Mouse (Mus musculus) embryonic facial prominence, embryonic 11.5 days (tissue): ENCODE measurements around the gene Gm12355. TPM values are rescaled to one million over a fixed set of nuclear protein-coding genes. Genes with fewer than 3 reads are reported as not detected.
A peak's percentile ranks its signal among the peaks of the same experiment; 100 is the strongest.

Experiments
- ATAC-seq: fragments of 200-750 bp; cut with Nextera tagmentation; replicated peaks from 2 replicates; pipeline ENCODE4 v1.8.0; 2017; ENCODE audit warnings: low read depth; ENCODE audit not compliant: insufficient number of reproducible peaks, low FRiP score, low TSS enrichment
- DNase-seq: peaks from one replicate; pipeline ENCODE4 v3.0.0-alpha.2; 2015; ENCODE audit warnings: low spot score
- H3K27ac ChIP-seq: fragments of 300-500 bp; sonication (generic); replicated peaks from 2 replicates; pipeline ENCODE4 v1.5.1; 2014; ENCODE audit warnings: mild to moderate bottlenecking, low read depth, low read length, control low read depth
- H3K27me3 ChIP-seq: fragments of 300-500 bp; sonication (generic); 2 replicates; pipeline ENCODE4 v1.6.1; 2014; ENCODE audit warnings: mild to moderate bottlenecking, low read length, moderate library complexity, mixed read lengths; ENCODE audit not compliant: control insufficient read depth, insufficient read depth
- H3K36me3 ChIP-seq: fragments of 300-500 bp; sonication (generic); replicated peaks from 2 replicates; pipeline ENCODE4 v1.6.1; 2014; ENCODE audit warnings: low read depth, mild to moderate bottlenecking, low read length, moderate library complexity, mixed read lengths; ENCODE audit not compliant: control insufficient read depth, insufficient read depth
- H3K4me1 ChIP-seq: fragments of 300-500 bp; sonication (generic); 2 replicates; pipeline ENCODE4 v1.6.1; 2014; ENCODE audit warnings: low read length, mixed read lengths; ENCODE audit not compliant: control insufficient read depth, insufficient read depth
- H3K4me2 ChIP-seq: fragments of 300-500 bp; sonication (generic); 2 replicates; pipeline ENCODE4 v1.6.1; 2014; ENCODE audit warnings: low read depth, mild to moderate bottlenecking, control low read depth, low read length, moderate library complexity
- H3K4me3 ChIP-seq: fragments of 300-500 bp; sonication (generic); 2 replicates; pipeline ENCODE4 v1.5.1; 2014; ENCODE audit warnings: low read depth, low read length, control low read depth
- H3K9ac ChIP-seq: fragments of 300-500 bp; sonication (generic); replicated peaks from 2 replicates; pipeline ENCODE4 v1.6.1; 2014; ENCODE audit warnings: mild to moderate bottlenecking, control low read depth, low read length
- H3K9me3 ChIP-seq: fragments of 300-500 bp; sonication (generic); replicated peaks from 2 replicates; pipeline ENCODE4 v1.6.1; 2016; ENCODE audit warnings: mild to moderate bottlenecking, low read length, inconsistent platforms, mixed read lengths; ENCODE audit not compliant: control insufficient read depth
- WGBS: fragments of 180-500 bp; shearing (Covaris S2); extraction: QIAGEN DNeasy Blood & Tissue Kit; methylation state at CpG from one replicate; pipeline ENCODE4 v1.1.7; 2014; 5-methylcytosine and 5-hydroxymethylcytosine counted together
- polyA plus RNA-seq: library from polyadenylated mRNA; unstranded; fragments of >200 nt; fragmentation: Nextera tagmentation; extraction: Ambion mirVana; gene quantifications from 2 replicates; pipeline ENCODE4 v1.2.1, GENCODE M21; 2014

Gene Gm12355
- polyA plus RNA-seq, 1 experiment from 2014 or later, result 0.83 TPM

- DNase-seq, result no peak
- Histone ChIP-seq H3K4me3 (no peak overlapping the region), H3K4me1 (no peaks in the 10 kb centered on the region), H3K36me3 (no peaks in the 10 kb centered on the region), H3K27me3 (peaks cover 6% of the 10 kb centered on the region; the same call in 1 of the 2 replicates), H3K9ac (no peak overlapping the region), H3K27ac (no peak overlapping the region), H3K9me3 (no peaks in the 10 kb centered on the region), H3K4me2 (no peak overlapping the region)
- 35% methylated on average over 18 of the region's 18 CpGs for WGBS
- ATAC-seq, result no peak
Observed at GRCm38 (mm10) chr11:98599291-98599690, 26.2 kb downstream of the Gm12355 start.

DNA sequence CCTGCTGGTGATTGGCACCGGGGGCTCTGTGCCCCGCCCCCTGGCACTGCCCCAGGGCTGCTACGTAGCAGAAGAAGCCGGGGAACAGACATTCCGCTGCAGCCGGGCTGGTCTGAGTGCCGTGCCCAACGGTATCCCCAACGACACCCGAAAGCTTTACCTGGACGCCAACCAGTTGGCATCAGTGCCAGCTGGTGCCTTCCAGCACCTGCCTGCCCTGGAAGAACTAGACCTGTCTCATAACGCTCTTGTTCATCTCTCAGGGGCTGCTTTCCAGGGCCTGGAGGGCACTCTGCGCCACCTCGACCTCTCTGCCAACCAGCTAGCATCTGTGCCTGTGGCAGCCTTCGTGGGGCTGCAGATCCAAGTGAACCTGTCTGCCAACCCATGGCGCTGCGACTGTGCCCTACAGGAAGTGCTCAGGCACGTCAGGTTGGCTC, 26.6 kb downstream of the Gm12355 start:
- Histone ChIP-seq H3K4me2 (no peak overlapping the region), H3K27ac (no peak overlapping the region), H3K4me1 (no peaks in the 10 kb centered on the region), H3K9ac (no peak overlapping the region), H3K36me3 (no peaks in the 10 kb centered on the region), H3K9me3 (no peaks in the 10 kb centered on the region), H3K27me3 (peaks cover 6% of the 10 kb centered on the region; the same call in 1 of the 2 replicates), H3K4me3 (no peak overlapping the region)
- DNase-seq (no peak), ATAC-seq (no peak)
- 67% methylated on average over 18 of the region's 18 CpGs for WGBS

- DNase-seq (no peak), ATAC-seq (no peak)
- Histone ChIP-seq H3K9ac (no peak within 1 kb of the TSS), H3K4me1 (no peaks in the 10 kb centered on the region), H3K36me3 (no peaks in the 10 kb centered on the region), H3K4me2 (no peak within 1 kb of the TSS), H3K9me3 (no peaks in the 10 kb centered on the region), H3K4me3 (no peak within 1 kb of the TSS), H3K27me3 (peaks cover 6% of the 10 kb centered on the region; the same call in 1 of the 2 replicates), H3K27ac (no peak within 1 kb of the TSS)
- 79% methylated on average over 8 of the region's 8 CpGs for WGBS
Observed at GRCm38 (mm10) chr11:98597991-98598390, 27.5 kb downstream of the Gm12355 start, which contains the start of gene Lrrc3c. Lrrc3c (plus strand) TSS chr11:98598291.

DNA sequence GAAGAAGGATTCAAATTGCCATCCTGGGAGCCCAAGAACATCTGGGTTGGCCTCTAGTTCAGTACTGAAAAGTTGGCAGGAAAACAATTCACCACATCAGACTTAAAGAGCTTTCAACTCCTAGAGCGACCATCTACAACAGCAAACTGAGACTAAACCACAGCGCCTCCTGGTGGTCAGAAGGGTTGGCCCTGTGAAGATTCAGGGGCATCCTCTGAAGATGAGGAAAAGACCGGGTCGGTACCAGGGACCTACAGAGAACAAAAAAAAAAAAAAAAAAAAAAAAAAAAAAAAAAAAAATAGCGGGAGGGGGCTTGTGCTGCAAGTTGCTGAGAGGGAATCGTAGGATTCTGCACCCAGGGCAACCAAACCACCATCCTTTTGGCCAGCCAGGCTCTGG, 28.1 kb downstream of the Gm12355 start:
- 42% methylated on average over 6 of the region's 6 CpGs for WGBS
- H3K4me1 ChIP-seq, result no peaks in the 10 kb centered on the region
- ATAC-seq (no peak), DNase-seq (peak; percentile 76)
- H3K9me3 ChIP-seq, result no peaks in the 10 kb centered on the region
- H3K27me3 ChIP-seq, result peaks cover 6% of the 10 kb centered on the region; the same call in 1 of the 2 replicates
- H3K4me3 ChIP-seq, result no peak overlapping the region
- no peak overlapping the region for H3K4me2 ChIP-seq
- no peak overlapping the region for H3K27ac ChIP-seq
- no peak overlapping the region for H3K9ac ChIP-seq
- H3K36me3 ChIP-seq, result no peaks in the 10 kb centered on the region

DNA sequence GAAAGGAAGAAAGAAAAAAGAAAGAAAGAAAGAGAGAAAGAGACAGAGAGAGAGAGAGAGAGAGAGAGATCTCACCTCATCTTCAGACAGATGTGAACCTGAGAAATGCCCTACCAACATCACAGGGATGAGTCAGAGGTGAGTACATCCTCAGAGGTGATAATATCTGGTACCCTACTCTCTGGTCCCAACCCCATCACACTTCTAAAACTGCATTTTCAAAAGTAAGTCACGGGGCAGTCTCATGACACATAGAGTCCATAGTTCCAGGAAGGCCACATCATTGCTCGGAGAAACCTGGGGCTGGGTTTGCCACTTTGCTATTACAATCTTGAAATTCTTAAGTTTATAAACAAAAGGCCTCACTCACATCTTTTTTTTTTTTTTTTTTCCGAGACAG, 29.5 kb downstream of the Gm12355 start:
- peaks cover 6% of the 10 kb centered on the region; the same call in 1 of the 2 replicates for H3K27me3 ChIP-seq
- no peaks in the 10 kb centered on the region for H3K4me1 ChIP-seq
- DNase-seq (no peak), ATAC-seq (no peak)
- H3K9ac ChIP-seq, result no peak overlapping the region
- no peak overlapping the region for H3K4me3 ChIP-seq
- no peaks in the 10 kb centered on the region for H3K9me3 ChIP-seq
- WGBS, result 86% methylated on average over 3 of the region's 3 CpGs
- H3K36me3 ChIP-seq, result no peaks in the 10 kb centered on the region
- H3K27ac ChIP-seq, result no peak overlapping the region
- H3K4me2 ChIP-seq, result no peak overlapping the region

DNA sequence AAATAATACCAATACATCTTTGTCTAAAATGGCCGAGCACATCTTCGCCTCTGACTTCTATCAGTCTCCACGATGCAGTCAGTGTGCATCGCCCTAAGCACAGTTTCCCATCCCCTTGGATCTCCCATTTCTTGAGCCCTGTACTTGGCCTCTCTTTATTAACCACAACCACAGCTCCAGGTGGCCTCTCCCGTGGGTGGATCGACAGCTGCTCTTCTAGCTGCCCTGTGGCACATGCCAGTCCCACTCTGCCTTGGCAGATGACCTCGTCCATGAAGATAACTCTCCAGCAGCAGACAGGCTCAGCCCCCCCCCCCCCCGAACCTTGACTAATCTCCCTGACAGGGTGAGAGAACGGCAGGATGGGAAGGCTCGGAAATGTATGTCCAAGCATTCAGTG, 30.0 kb downstream of the Gm12355 start:
- Histone ChIP-seq H3K27me3 (peaks cover 6% of the 10 kb centered on the region; the same call in 1 of the 2 replicates), H3K9ac (no peak overlapping the region), H3K4me2 (no peak overlapping the region), H3K9me3 (no peaks in the 10 kb centered on the region), H3K27ac (no peak overlapping the region), H3K4me3 (no peak overlapping the region), H3K4me1 (no peaks in the 10 kb centered on the region), H3K36me3 (no peaks in the 10 kb centered on the region)
- no peak for ATAC-seq
- DNase-seq, result no peak
- WGBS, result 80% methylated on average over 10 of the region's 10 CpGs

DNA sequence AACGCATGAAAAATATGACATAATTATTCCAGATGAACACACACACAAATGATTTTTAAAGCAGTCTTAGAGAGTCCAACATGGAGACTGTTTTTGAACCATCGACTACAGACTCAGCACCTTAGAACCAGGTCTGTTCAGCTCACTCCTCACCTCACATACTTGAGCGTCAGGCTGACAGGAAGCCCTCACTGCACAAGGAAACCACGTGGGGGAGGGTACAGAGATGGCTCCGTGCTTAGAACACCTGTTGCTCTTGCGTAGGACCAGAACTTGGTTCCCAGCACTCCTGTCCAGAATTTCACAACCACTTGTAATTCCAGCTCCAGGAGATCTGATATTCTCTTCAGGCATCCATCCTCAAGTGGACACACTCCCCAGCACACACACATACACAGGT, 30.4 kb downstream of the Gm12355 start:
- WGBS, result 80% methylated on average over 6 of the region's 6 CpGs
- no peaks in the 10 kb centered on the region for H3K9me3 ChIP-seq

GRCm38 (mm10) chr11:98590548-98591445, 34.7 kb downstream of the Gm12355 start:
- 72% methylated on average over 19 of the region's 19 CpGs for WGBS
- H3K36me3 ChIP-seq, result no peaks in the 10 kb centered on the region

More for the DNA sequence above, 30.4 kb downstream of the Gm12355 start:
- H3K27me3 ChIP-seq, result peaks cover 6% of the 10 kb centered on the region; the same call in 1 of the 2 replicates
- no peak overlapping the region for H3K4me2 ChIP-seq
- H3K36me3 ChIP-seq, result no peaks in the 10 kb centered on the region
- no peaks in the 10 kb centered on the region for H3K4me1 ChIP-seq
- ATAC-seq, result no peak
- H3K9ac ChIP-seq, result no peak overlapping the region
- H3K4me3 ChIP-seq, result no peak overlapping the region
- DNase-seq, result no peak
- H3K27ac ChIP-seq, result no peak overlapping the region

More at GRCm38 (mm10) chr11:98590548-98591445, 34.7 kb downstream of the Gm12355 start:
- ATAC-seq (no peak), DNase-seq (no peak)
- no peaks in the 10 kb centered on the region for H3K9me3 ChIP-seq
- H3K27ac ChIP-seq, result no peak overlapping the region
- H3K4me3 ChIP-seq, result no peak overlapping the region
- H3K9ac ChIP-seq, result no peak overlapping the region
- H3K27me3 ChIP-seq, result no peaks in the 10 kb centered on the region
- no peaks in the 10 kb centered on the region; the same call in 1 of the 2 replicates for H3K4me1 ChIP-seq
- no peak overlapping the region for H3K4me2 ChIP-seq
